Mouse (Mus musculus): ENCODE measurements at regions not wholly inside any gene's neighbourhood (a gene's known extent, or its start where the extent isn't known, plus 50 kb on each side); places are given as distances from the start of the nearest gene placed in this dataset.

- no peak for DNase-seq (ENCODE audit: low read depth)
These were observed 63.8 kb upstream of the P3h2 start for GRCm38 (mm10) chr16:26169382-26169781.

GRCm38 (mm10) chr16:26168216-26168615 is 62.6 kb upstream of the P3h2 start:
- no peak for DNase-seq (ENCODE audit: low read depth)

- DNase-seq (ENCODE audit: low read depth) = no peak
These were observed 58.5 kb upstream of the P3h2 start for GRCm38 (mm10) chr16:26164066-26164465.

GRCm38 (mm10) chr16:26163401-26163800 is 57.8 kb upstream of the P3h2 start:
- DNase-seq (ENCODE audit: low read depth) = no peak

GRCm38 (mm10) chr16:26157606-26158005 is 52.0 kb upstream of the P3h2 start:
- DNase-seq (ENCODE audit: low read depth) = peak; percentile 75

All from gonadal fat pad, adult 2 months (tissue).